Comparison of ENCODE assay signal across 9 mouse cellular contexts in genomic region chr2:16738241-16738640, GRCm38 (mm10).
DNase-seq lines count a peak whose midpoint lies in the region; ATAC-seq lines count a peak whose summit lies in the region.
"Had no signal": no experiment of that assay in that cellular context is flagged by ENCODE, and none has a peak within 500 bp of the region (broad histone marks: within the 10 kb centered on the region; RNA-seq: fewer than 3 reads in every experiment).

No protein-coding gene starts in this region.

- H3K9ac ChIP-seq in kidney, embryonic 15.5 days: no peak overlapping the region

- no peaks in the 10 kb centered on the region for H3K36me3 ChIP-seq in kidney, embryonic 15.5 days
- no peaks in the 10 kb centered on the region for H3K36me3 ChIP-seq in midbrain, embryonic 10.5 days

- no peaks in the 10 kb centered on the region for H3K27me3 ChIP-seq in kidney, embryonic 15.5 days
- no peaks in the 10 kb centered on the region for H3K27me3 ChIP-seq in midbrain, embryonic 10.5 days (ENCODE audit: low read depth, poor library complexity, severe bottlenecking)
- H3K27me3 ChIP-seq: Patski had no signal

- peak; percentile 59 for DNase-seq in urinary bladder, postnatal 14 days (ENCODE audit: low spot score)
- no peak for DNase-seq in urinary bladder, adult 2 months (ENCODE audit: low spot score)
- DNase-seq in gastrocnemius, postnatal 36 days: peak; percentile 67 to 70
- peak; percentile 24 for DNase-seq in left cerebral cortex, postnatal 4 days
- peak; percentile 76 for DNase-seq in right cerebral cortex, postnatal 14 days
- DNase-seq in thymus, postnatal 25 days: no peak
- DNase-seq in midbrain, embryonic 10.5 days (ENCODE audit: low spot score): no peak

- intact Hi-C loops in gastrocnemius, postnatal 36 days (cut with DNase I): no loop called here
- intact Hi-C loops in left cerebral cortex, postnatal 4 days (cut with DNase I): loop anchor here (10.0 kb wide), 1 partner anchor 373 kb away; no protein-coding TSS in a partner anchor

- H3K4me2 ChIP-seq in kidney, embryonic 15.5 days: no peak overlapping the region

- H3K4me3 ChIP-seq in kidney, embryonic 15.5 days (replicated peaks): no peak overlapping the region
- H3K4me3 ChIP-seq in midbrain, embryonic 10.5 days: no peak overlapping the region

- WGBS in kidney, embryonic 15.5 days: 2% methylated on average over 8 of the region's 8 CpGs
- WGBS in midbrain, embryonic 10.5 days: 61% methylated on average over 8 of the region's 8 CpGs

- H3K4me1 ChIP-seq in kidney, embryonic 15.5 days: peaks cover 8% of the 10 kb centered on the region
- H3K4me1 ChIP-seq in midbrain, embryonic 10.5 days: no peaks in the 10 kb centered on the region

- H3K9me3 ChIP-seq in kidney, embryonic 15.5 days (replicated peaks): no peaks in the 10 kb centered on the region
- H3K9me3 ChIP-seq in midbrain, embryonic 10.5 days (replicated peaks): no peaks in the 10 kb centered on the region

- peak; percentile 81 for ATAC-seq in kidney, embryonic 15.5 days (replicated peaks; ENCODE audit: low FRiP score)
- ATAC-seq: Patski had no signal

- H3K27ac ChIP-seq in kidney, embryonic 15.5 days: peak overlapping the region; percentile 5; the same call in 1 of the 2 replicates
- H3K27ac ChIP-seq in midbrain, embryonic 10.5 days (replicated peaks): no peak overlapping the region

Comparison
In these comparisons a context has a peak if more than half of its experiments do, and no peak if none do; other contexts are left out.
1. DNase-seq: peak in urinary bladder, postnatal 14 days (single experiment), gastrocnemius, postnatal 36 days (2 of 2), left cerebral cortex, postnatal 4 days (single experiment) and right cerebral cortex, postnatal 14 days (single experiment); none in urinary bladder, adult 2 months (single experiment), thymus, postnatal 25 days (single experiment) and midbrain, embryonic 10.5 days (single experiment).